Mouse (Mus musculus): ENCODE measurements around the gene S100a13. TPM values are rescaled to one million over a fixed set of nuclear protein-coding genes. Genes with fewer than 3 reads are reported as not detected.

S100a13 gene
- total RNA-seq (2023), result 23.9 TPM

DNA sequence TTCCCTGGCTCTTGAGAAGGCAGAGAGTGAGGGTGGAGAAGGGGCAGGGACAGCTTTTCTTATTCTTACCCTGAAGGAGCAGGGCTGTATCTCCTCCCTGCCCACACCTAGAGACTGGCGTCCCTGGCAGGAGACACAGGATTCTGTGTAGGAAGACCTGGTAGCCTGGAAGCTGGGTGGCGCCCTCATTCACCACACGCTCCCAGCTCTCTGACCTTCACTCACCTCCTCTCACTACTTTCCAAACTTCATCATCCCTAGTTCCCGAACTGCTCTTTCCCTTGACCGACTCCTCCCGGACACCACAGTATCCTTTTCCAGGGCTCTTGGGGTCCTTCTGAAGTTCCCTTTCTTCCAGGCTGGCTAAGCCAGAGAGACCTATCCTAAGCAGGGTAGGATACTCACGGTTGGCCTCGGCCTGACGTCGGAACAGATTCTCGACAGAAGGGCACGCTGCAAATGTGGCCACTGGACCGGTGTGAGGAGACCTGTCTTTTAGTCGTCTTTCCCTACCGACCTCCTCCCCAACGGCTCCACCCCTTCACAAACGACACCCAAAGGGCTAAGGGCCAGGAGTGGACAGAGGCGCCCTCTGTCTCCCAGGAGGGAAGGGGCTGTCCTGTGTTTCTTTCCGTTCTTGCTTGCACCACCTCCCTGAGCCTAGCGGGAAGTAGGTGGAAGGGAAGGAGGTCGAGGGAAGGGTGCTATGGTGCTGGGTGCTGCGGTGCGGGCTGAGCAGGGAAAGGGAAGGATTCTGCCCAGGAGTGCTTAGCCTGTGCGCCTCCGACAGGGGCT is at the start of gene S100a13, which contains the start of gene S100a1:
S100a13 (plus strand) TSS at position 640 of the 795 bp plus-strand sequence.
S100a1 (minus strand) TSS at position 597 of the 795 bp plus-strand sequence.

DNA sequence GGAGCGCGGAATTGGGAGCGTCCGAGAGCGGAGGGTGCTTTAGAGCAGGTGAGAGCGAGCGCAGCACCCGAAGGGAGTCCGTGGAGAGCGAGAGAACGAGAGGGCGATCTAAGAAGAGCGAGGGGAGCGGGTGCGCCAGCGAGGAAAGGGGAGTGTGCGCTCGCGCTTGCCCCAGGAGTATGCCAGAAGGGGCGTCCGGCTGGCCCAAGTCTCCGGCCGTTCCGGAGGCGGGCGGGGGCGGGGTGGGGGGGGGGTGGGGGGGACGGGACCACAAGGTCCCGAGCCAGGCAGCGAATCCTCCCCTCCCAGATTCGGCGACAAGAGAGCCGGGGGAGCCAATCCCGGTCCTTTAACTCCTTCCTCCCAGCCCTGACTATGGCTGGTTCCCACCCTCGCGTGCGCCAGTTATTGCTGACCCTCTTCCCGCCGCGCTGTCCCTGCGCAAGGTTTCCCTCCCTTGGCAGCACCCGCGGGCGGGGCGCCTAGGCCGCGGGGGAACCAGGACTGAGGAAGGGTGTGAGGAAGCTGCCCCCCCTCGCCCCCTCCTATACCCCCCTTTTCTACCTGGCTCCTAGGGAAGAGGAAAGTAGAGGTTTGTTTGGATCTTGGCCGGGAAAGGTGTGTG is 48.4 kb upstream of the S100a13 start, which contains the start of gene Npr1:
Npr1 (minus strand) TSS at position 181 of the 625 bp plus-strand sequence.

DNA sequence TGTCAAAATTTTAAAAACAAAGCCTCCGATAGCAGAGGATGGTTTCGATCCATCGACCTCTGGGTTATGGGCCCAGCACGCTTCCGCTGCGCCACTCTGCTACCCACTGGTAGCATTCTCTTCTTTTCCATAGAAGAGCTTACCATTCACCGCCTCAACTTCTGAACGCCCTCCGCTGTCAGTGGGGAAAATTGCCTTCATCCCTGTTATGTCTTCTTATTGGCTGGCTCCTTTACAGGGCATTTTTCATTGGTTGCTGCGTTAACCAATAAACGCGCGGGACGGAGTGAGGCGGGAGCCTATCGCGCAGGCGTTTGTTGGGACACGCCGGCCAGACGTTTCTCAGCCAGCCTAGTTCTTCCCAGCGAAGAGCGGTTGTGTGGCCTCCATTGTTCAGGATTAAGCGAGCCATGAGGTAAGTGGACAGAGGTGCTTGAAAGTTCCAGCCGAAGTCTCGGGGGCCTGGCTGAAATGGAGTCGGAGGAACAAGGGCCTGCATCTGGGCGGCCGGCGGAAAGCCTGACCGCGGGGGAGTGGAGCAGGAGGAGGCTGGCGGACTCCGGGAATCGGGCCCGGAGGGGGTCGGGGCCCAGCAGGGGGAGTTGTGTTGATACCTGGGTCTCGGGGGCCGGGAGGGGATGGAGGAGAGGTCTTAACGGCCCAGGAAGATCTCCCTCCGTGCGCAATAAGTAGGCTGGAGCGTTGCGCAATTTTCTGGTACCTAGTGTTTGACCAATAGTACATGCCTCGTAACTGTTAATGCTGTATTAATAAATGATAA is 38.2 kb upstream of the S100a13 start, which contains the start of gene Ilf2:
Ilf2 (plus strand) TSS at position 296 of the 781 bp plus-strand sequence.

DNA sequence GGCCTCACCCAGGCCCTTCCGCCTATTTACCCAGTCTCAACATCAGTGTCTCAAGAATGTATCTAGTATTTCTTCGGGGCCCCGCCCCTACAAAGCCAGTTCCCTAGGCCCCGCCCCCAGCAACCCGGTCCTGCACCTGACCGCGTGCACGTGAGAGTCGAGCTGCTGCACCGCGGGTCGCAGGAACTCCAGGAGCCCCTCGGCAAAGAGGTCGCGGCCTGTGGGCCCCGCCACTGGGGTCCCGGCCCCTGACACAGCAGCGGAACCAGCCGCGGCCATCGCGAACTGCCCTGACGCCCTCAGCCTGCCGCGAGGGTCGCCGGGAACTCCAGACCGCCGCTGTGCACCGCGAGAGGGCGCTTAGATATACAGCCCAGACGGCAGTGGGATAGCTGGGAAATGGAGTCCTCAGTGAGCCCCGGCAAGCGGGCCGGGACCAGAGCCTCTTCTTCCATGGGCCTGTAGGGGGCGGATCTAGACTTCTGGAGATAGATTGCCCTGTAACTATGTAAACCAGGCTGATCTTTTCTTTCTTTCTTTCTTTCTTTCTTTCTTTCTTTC is 23.5 kb upstream of the S100a13 start, which contains the start of gene Snapin:
Snapin (minus strand) TSS at position 338 of the 561 bp plus-strand sequence.

DNA sequence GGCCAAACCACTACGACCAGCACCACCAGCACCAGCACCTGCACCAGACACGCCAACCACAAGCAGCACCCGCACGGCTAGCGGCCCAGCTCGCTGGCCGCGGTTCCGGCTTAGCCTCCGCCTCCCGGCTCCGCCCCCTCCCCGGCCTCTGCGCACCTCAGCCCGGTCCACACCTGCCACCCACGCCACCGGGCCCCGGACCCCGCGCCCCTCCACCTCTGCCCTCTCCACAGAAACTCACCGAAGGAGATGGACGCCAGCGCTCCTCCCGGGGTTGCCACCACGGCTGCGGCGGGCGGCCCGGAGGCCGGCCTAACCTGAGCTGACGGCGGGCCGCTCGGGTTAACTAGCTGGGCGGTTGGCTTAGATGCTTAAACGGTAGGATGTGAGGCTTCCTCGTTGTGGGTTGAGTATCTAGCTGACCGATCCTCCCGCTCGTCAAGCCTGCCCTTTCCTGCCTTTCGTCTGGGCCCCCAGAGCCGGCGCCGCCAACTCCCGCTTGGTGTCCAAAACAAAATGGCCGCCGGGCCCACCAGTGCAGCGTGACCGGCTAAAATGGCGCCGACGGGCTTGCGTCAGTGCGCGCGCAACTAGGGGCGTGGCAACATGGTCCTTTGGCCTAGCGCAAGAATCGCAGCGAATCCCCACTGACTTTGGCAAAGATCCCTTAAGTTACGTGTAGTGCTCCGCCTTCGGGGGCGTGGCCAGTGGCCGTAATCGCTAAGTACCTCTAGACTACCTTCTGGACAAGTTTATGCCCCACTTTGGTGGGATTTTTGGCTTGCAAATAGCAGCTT is 5.1 kb upstream of the S100a13 start, which contains the start of gene Chtop:
Chtop (minus strand) TSS at position 549 of the 797 bp plus-strand sequence.

DNA sequence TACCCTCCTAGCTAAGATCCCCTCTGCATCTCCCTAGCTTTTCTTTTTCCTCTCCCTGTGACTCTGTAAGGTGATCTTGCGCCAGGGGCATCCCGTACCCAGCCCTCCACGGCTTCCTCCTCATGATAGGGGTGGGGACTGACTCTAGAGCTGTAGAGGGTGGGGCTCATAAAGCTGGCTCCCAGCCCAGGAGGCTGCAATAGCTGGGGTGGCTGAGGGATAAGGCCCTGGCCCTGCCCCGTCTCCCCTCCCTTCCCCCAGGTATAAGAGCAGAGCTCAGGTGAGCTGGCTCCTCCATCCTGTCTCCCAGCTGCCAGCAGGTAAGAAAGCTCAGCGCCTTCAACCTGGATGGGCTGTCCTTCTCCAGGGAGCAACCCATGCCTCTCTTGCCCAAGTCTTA is 12.3 kb downstream of the S100a13 start, which contains the start of gene S100a14:
S100a14 (plus strand) TSS at position 277 of the 400 bp plus-strand sequence.

DNA sequence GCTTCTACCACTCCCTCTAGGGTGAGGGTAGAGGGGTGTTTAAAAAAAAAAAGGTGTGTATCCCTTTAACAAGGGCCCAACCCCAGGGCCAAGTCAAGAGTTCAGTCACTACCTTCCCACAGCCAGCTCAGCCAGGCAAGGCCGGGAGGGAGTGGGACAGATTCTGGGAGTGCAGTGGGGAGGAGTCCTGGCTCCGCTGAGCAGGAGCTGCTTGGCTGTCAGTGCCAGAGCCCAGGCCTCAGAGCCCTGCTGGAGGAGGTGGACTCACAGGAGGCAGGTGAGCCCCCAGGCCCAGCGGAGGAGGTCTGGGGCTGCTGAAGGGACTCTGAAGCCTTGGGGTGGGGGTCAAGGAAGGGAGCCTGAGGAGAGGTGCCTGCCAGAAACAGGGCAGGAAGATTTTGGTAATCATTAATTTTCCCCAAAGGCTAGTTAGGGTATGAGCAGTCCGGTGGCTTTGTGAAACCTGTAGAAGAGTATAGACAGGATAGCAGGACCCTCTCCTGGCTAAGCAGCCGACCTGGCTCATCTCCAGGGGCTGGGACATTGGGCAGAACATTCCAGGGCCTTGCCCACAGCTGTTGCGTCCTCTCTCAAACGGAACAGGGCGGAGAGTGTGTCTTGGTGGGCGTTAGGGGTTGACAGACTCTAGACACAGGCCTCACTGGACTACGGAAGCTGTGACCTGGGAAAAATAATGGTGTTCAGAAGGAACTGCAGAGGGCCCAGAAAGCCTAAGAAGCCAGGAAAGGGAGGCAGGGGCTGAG is 23.1 kb downstream of the S100a13 start, which contains the start of gene S100a16:
S100a16 (plus strand) TSS at position 114 of the 764 bp plus-strand sequence.

DNA sequence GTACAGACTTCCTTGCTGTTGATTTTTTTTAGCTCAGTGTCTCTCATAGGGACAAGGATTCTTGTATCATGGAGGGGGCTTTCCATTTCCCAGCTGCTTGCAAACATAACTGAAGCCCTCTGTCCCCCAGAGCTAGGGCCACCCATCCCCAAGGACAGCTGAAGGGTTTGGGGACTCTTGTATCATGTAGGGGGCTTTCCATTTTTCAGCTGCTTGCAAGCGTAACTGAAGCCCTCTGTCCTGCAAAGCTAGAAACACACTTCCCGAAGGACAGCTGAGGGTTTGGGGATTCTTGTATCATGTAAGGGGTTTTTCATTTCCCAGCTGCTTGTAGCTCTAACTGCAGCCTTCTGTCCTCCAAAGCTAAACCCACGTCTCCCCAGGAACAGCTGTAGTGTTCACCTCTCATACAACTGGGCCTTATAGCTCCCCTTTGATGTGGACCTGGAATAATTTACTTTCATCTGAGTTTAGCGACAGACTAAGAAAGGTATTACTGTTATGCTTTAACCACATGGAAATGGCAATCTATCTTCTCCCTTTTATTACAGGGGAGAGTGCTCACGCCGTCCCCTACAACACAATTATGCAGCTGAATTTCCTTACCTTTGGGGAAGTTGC is 45.9 kb downstream of the S100a13 start, which contains the start of gene S100a3:
S100a3 (plus strand) TSS at position 571 of the 621 bp plus-strand sequence.

Other genes starting within 250 kb of the S100a13 start
- 73.2 TPM for gene Dennd4b, start 249.2 kb upstream of the S100a13 start, total RNA-seq (2023)
- gene Gatad2b, start 221.3 kb upstream of the S100a13 start, total RNA-seq (2023), result 128 TPM
- gene Slc27a3, start 124.5 kb upstream of the S100a13 start, total RNA-seq (2023), result 0.92 TPM
- gene Ints3, start 80.8 kb upstream of the S100a13 start, total RNA-seq (2023), result 46.2 TPM
- not detected for gene Npr1, start 48.6 kb upstream of the S100a13 start, total RNA-seq (2023)
- gene Ilf2, start 38.3 kb upstream of the S100a13 start, total RNA-seq (2023), result 87.3 TPM
- 39.5 TPM for gene Snapin, start 23.4 kb upstream of the S100a13 start, total RNA-seq (2023)
- 191 TPM for gene Chtop, start 4.9 kb upstream of the S100a13 start, total RNA-seq (2023)
- gene S100a1, start within 50 bp of the S100a13 start, total RNA-seq (2023), result 3.9 TPM
- gene S100a14, start 12.4 kb downstream of the S100a13 start, total RNA-seq (2023), result 0.86 TPM
- gene S100a16, start 22.8 kb downstream of the S100a13 start, total RNA-seq (2023), result not detected
- not detected for gene S100a3, start 46.1 kb downstream of the S100a13 start, total RNA-seq (2023)
- not detected for gene S100a2, start 75.8 kb downstream of the S100a13 start, total RNA-seq (2023)
- gene Gm42674, start 87.5 kb downstream of the S100a13 start, total RNA-seq (2023), result not detected
- gene S100a4, start 89.3 kb downstream of the S100a13 start, total RNA-seq (2023), result 7.6 TPM
- not detected for gene S100a5, start 94.1 kb downstream of the S100a13 start, total RNA-seq (2023)
- 8.8 TPM for gene S100a6, start 98.4 kb downstream of the S100a13 start, total RNA-seq (2023)
- gene S100a7a, start 139.6 kb downstream of the S100a13 start, total RNA-seq (2023), result not detected
- gene S100a8, start 154.5 kb downstream of the S100a13 start, total RNA-seq (2023), result 24.0 TPM
- gene S100a9, start 181.3 kb downstream of the S100a13 start, total RNA-seq (2023), result 28.6 TPM
- gene Pglyrp4, start 212.5 kb downstream of the S100a13 start, total RNA-seq (2023), result not detected

All from CD8-positive naive resting alpha-beta T cell, adult 57 days (primary cell).